Mouse (Mus musculus) ES-Bruce4 (cell line): ENCODE data around the gene Zcchc24. TPM values are rescaled to one million over a fixed set of nuclear protein-coding genes. Genes with fewer than 3 reads are reported as not detected.
A peak's percentile ranks its signal among the peaks of the same experiment; 100 is the strongest.

ENCODE experiments used
- H3K27ac ChIP-seq: 2 replicates; pipeline ENCODE4 v1.5.1; 2012; ENCODE audit warnings: low read length, inconsistent platforms; ENCODE audit not compliant: insufficient read depth
- H3K27me3 ChIP-seq: 2 replicates; pipeline ENCODE4 v1.6.1; 2012; ENCODE audit warnings: mild to moderate bottlenecking, low read length, inconsistent platforms; ENCODE audit not compliant: control insufficient read depth, poor library complexity, insufficient read depth, severe bottlenecking
- H3K36me3 ChIP-seq: 2 replicates; pipeline ENCODE4 v1.6.1; 2012; ENCODE audit warnings: inconsistent platforms, mild to moderate bottlenecking, low read length, moderate library complexity; ENCODE audit not compliant: control insufficient read depth, poor library complexity, insufficient read depth, severe bottlenecking
- H3K4me1 ChIP-seq: one replicate; pipeline ENCODE4 v1.8.1; 2011; ENCODE audit warnings: low read length; ENCODE audit not compliant: control insufficient read depth, insufficient read depth
- H3K4me3 ChIP-seq: 2 replicates; pipeline ENCODE4 v1.5.1; 2011; ENCODE audit warnings: low read depth, mild to moderate bottlenecking, low read length
- H3K9ac ChIP-seq: 2 replicates; pipeline ENCODE4 v1.6.1; 2012; ENCODE audit warnings: low read depth, mild to moderate bottlenecking, inconsistent platforms; ENCODE audit not compliant: poor library complexity, severe bottlenecking
- H3K9me3 ChIP-seq: replicated peaks from 2 replicates; pipeline ENCODE4 v1.6.1; 2012; ENCODE audit warnings: mild to moderate bottlenecking, low read length, inconsistent platforms; ENCODE audit not compliant: control insufficient read depth, poor library complexity, insufficient read depth, severe bottlenecking
- CTCF ChIP-seq: IDR thresholded peaks from one replicate; pipeline ENCODE4 v1.8.1; 2011; ENCODE audit warnings: low read depth, low read length
- EP300 ChIP-seq: IDR thresholded peaks from 2 replicates; pipeline ENCODE4 v1.6.1; 2011; ENCODE audit warnings: low read depth, low read length; ENCODE audit not compliant: insufficient read depth
- POLR2A ChIP-seq: IDR thresholded peaks from one replicate; pipeline ENCODE4 v1.8.1; 2011; ENCODE audit warnings: low read length; ENCODE audit not compliant: insufficient read depth
- polyA plus RNA-seq: library from polyadenylated mRNA; stranded (reverse); fragments of >200 nt; gene quantifications from 2 replicates; pipeline ENCODE4 v1.2.4, GENCODE M21; 2011; ENCODE audit warnings: low read depth; ENCODE audit not compliant: missing spikeins, insufficient read depth, insufficient read length

The Zcchc24 gene
- polyA plus RNA-seq, 1 experiment: 9.0 TPM

- no peaks in the 10 kb centered on the region for H3K9me3 ChIP-seq
- H3K36me3 ChIP-seq: no peaks in the 10 kb centered on the region
- H3K4me3 ChIP-seq: no peak overlapping the region
- no peaks in the 10 kb centered on the region for H3K4me1 ChIP-seq
- TF ChIP-seq EP300: no peak
- TF ChIP-seq CTCF: peak; percentile 56
- no peaks in the 10 kb centered on the region for H3K27me3 ChIP-seq
- H3K27ac ChIP-seq: no peak overlapping the region
- no peak overlapping the region for H3K9ac ChIP-seq
Measured at GRCm38 (mm10) chr14:25713443-25713842, 55.4 kb downstream of the Zcchc24 start.

- Histone ChIP-seq H3K27me3 (no peaks in the 10 kb centered on the region), H3K27ac (no peak overlapping the region), H3K4me3 (no peak overlapping the region), H3K36me3 (no peaks in the 10 kb centered on the region), H3K4me1 (no peaks in the 10 kb centered on the region), H3K9me3 (no peaks in the 10 kb centered on the region), H3K9ac (no peak overlapping the region)
- TF ChIP-seq CTCF: no peak
- no peak for TF ChIP-seq POLR2A
- no peak for TF ChIP-seq EP300
Measured at GRCm38 (mm10) chr14:25711602-25712001, 57.2 kb downstream of the Zcchc24 start.

GRCm38 (mm10) chr14:25711177-25711576, 57.7 kb downstream of the Zcchc24 start:
- H3K36me3 ChIP-seq: no peaks in the 10 kb centered on the region
- no peak for TF ChIP-seq POLR2A
- no peak overlapping the region for H3K4me3 ChIP-seq
- no peaks in the 10 kb centered on the region for H3K9me3 ChIP-seq
- H3K27me3 ChIP-seq: no peaks in the 10 kb centered on the region
- no peaks in the 10 kb centered on the region for H3K4me1 ChIP-seq
- no peak overlapping the region for H3K27ac ChIP-seq
- no peak overlapping the region for H3K9ac ChIP-seq

GRCm38 (mm10) chr14:25710681-25711080, 58.2 kb downstream of the Zcchc24 start:
- Histone ChIP-seq H3K4me3 (no peak overlapping the region), H3K27ac (no peak overlapping the region), H3K27me3 (no peaks in the 10 kb centered on the region), H3K9me3 (no peaks in the 10 kb centered on the region), H3K4me1 (no peaks in the 10 kb centered on the region), H3K9ac (no peak overlapping the region), H3K36me3 (no peaks in the 10 kb centered on the region)
- TF ChIP-seq POLR2A (no peak), CTCF (no peak), EP300 (no peak)

- no peaks in the 10 kb centered on the region for H3K36me3 ChIP-seq
- H3K27me3 ChIP-seq: no peaks in the 10 kb centered on the region
- no peak for TF ChIP-seq CTCF
- no peak for TF ChIP-seq POLR2A
- H3K27ac ChIP-seq: no peak overlapping the region
- no peak overlapping the region for H3K4me3 ChIP-seq
- H3K4me1 ChIP-seq: no peaks in the 10 kb centered on the region
- H3K9ac ChIP-seq: no peak overlapping the region
- no peaks in the 10 kb centered on the region for H3K9me3 ChIP-seq
Measured at GRCm38 (mm10) chr14:25710073-25710472, 58.8 kb downstream of the Zcchc24 start.

- H3K27ac ChIP-seq: no peak overlapping the region
Measured at GRCm38 (mm10) chr14:25708917-25709316, 59.9 kb downstream of the Zcchc24 start.

GRCm38 (mm10) chr14:25708451-25708850, 60.4 kb downstream of the Zcchc24 start:
- Histone ChIP-seq H3K4me3 (no peak overlapping the region), H3K27me3 (no peaks in the 10 kb centered on the region), H3K36me3 (no peaks in the 10 kb centered on the region), H3K4me1 (no peaks in the 10 kb centered on the region), H3K9me3 (no peaks in the 10 kb centered on the region), H3K27ac (no peak overlapping the region), H3K9ac (no peak overlapping the region)
- no peak for TF ChIP-seq EP300
- no peak for TF ChIP-seq CTCF
- no peak for TF ChIP-seq POLR2A

More at GRCm38 (mm10) chr14:25708917-25709316, 59.9 kb downstream of the Zcchc24 start:
- Histone ChIP-seq H3K9me3 (no peaks in the 10 kb centered on the region), H3K9ac (no peak overlapping the region), H3K4me1 (no peaks in the 10 kb centered on the region), H3K4me3 (no peak overlapping the region), H3K27me3 (no peaks in the 10 kb centered on the region), H3K36me3 (no peaks in the 10 kb centered on the region)
- TF ChIP-seq POLR2A: no peak
- no peak for TF ChIP-seq CTCF
- no peak for TF ChIP-seq EP300
